Mouse (Mus musculus) thymus, adult 2 months (tissue): ENCODE results near the gene Nnmt.

Experiments
- CTCF ChIP-seq: fragments of 200-500 bp; IDR thresholded peaks from 2 replicates; pipeline ENCODE4 v1.5.1; 2012; ENCODE audit warnings: mild to moderate bottlenecking, control low read depth, low read length, moderate library complexity, borderline replicate concordance; ENCODE audit not compliant: control insufficient read depth, poor library complexity, insufficient read depth; ENCODE audit errors: extremely low read depth
- POLR2A ChIP-seq: fragments of 200-500 bp; IDR thresholded peaks from 2 replicates; pipeline ENCODE4 v1.6.1; 2012; ENCODE audit warnings: mild to moderate bottlenecking, low read length, control low read depth, moderate library complexity; ENCODE audit not compliant: control insufficient read depth, poor library complexity, insufficient read depth; ENCODE audit errors: extremely low read depth

DNA sequence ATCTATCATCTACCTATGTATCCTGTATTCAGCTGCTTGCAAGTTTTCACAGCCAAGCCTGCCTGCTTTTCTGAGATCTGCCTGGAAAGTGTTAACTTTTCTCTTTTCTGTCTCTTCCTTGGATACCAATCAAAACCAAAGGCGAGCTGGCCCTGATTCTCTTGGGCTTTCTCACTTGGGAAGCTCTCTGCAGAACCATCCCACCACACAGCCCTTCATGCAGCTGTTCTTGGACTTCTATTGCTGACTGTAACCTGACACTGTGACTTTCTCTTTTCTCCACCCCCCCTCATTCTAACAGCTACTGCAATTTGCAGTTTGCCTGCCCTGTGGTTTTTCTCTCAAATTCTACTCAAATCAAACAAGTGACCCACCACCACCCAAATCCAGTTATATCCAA is 6.1 kb upstream of the Nnmt start:
- TF ChIP-seq CTCF (no peak), POLR2A (no peak)
